Mouse (Mus musculus) urinary bladder, postnatal 25 days (tissue): Measurements from ENCODE around the gene Tns4.

Source experiments
- DNase-seq: peaks from one replicate; pipeline ENCODE4 v3.0.0; 2022; ENCODE audit warnings: low spot score

Tns4 gene

DNA sequence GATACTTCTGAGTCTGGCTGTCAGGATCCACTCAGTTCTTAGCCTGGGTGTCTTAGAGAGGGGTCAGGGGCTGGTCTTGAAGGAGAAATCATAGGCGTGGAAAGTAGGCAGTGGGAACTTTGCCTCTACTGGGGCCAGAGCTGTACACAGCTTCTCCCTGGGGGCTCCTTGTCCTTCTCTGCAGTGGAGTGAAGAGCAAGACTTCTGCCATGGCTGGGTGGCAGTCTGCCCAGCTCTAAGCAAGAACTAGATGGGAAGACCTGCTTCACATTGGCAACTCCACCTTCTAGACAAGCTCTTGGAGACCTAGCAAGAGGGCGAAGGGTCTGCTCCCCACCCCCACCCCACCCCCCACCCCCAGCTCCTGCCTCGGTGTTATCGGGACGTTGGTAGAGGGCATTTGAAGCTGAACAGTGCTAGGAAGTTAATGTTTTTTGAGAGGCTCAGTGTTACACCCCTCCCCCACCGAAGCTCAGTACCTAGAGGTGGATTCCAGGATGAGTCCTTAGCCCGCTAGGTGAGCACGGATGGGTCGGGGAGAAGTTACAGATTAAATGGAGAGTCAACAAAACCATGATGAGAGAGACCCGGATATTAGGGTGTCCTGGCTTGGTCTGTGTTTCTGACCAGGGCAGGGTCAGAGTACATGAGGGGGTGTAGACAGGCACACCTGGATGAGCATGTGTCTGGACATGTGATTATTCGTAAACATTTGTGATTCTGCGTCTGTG lies 43.8 kb downstream of the Tns4 start:
- no peak for DNase-seq

DNA sequence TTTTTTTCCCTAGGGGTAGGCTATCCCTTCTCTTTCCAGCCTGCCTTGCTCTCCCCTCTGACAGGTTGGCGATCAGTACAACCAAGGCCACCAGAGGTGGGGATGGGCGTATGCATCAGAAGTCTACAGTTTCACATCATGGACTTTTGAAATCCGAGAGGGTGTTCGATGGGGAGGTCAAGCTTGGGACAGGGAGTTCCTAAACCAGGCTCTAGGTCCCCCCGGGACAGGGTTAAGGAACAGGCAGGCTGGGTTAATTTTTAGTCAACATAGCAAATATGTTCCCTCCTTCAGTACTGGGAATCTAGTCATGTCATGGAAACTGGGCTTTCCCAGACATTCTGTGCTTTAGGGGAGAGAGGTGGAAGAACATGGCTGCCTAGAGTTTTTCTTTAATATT lies 44.8 kb downstream of the Tns4 start:
- DNase-seq: no peak

DNA sequence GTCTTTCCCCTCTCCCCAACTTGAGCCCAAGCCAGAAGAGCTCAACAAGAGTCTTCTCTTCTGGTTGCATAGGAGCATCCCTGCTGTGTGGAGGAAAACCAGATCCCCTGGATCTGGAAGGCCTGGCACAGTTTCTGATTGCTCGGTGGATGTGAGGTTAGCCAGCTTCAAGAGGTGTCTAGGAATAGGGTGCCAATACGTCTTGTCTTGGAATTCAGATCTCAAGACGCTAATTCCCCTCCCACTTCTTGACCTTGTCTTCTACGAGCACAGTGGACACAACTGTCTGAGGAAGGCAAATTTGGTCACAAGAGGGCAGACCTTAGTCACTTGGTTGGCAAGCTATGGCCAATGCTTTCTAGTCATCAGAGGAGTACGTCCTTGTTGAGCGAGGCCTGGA lies 45.5 kb downstream of the Tns4 start:
- DNase-seq: no peak

DNA sequence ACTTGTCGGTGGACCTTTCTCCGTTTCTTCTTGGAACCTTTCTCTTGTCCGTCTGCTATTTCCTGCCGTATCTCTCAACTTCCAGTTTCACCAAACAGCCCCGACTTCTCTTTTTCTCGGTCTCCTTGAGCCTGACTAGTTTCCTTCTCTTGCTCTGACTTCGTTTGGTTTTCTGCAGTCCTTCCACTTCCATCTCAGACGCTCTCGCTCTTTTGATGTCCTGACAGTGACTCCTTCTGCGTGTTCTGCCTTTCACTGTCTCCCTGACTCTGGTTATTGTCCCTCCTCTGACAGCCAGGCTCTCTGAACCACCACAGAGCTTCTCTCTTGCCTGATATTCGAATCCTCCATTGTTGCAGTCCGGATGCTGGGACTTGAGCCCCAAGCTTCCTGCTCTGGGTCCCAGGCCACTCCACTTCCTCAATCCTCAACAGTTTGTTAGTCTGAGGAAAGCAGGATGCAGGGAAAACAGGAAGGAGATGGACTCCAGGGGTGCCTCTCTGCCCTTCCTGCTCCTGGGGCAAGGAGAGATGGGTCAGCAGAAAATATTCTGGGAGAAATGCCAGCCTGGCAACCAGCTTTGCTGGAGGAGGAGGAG lies 46.2 kb downstream of the Tns4 start:
- DNase-seq: no peak

DNA sequence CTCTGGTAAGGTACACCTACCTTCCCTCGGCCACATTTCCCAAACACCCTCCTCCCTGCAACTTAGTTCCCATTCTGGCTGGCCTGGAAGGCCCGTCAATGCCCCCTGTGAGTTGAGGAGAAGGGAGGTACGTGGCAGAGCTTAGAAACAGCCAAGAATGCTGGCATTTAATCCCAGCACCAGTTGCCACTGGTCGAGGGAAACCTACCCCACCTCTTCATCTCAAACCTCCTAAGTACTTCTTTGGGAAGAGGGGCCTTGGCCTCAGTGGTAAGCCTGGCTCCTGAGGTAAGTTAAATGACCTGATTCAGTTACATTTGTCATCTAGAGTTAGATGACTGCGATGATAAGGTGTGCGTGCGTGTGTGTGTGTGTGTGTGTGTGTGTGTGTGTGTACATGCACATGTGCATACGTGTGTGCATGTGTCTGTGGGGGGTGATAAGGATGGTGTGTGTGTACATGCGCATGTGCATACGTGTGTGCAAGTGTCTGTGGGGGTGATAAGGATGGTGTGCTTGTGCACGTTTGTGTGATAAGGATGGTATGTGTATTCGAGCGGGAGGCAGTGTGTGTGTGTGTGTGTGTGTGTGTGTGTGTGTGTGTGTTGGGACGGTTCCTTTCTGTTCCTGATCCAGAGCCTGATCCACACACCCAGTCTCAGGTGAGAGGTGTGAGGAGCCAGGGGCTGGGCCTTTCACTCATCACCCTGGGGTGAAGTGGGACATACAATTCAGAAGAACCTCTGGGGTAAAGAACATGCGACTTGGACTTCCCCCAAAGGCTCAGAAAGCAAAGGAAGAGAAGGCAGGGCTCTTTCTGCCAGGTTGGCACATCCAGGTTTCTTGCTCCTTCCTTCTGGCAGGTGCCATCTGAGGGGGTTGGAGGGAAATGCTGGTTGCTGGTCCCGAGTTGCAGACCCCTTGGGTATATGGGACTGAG lies 47.0 kb downstream of the Tns4 start:
- DNase-seq: no peak

DNA sequence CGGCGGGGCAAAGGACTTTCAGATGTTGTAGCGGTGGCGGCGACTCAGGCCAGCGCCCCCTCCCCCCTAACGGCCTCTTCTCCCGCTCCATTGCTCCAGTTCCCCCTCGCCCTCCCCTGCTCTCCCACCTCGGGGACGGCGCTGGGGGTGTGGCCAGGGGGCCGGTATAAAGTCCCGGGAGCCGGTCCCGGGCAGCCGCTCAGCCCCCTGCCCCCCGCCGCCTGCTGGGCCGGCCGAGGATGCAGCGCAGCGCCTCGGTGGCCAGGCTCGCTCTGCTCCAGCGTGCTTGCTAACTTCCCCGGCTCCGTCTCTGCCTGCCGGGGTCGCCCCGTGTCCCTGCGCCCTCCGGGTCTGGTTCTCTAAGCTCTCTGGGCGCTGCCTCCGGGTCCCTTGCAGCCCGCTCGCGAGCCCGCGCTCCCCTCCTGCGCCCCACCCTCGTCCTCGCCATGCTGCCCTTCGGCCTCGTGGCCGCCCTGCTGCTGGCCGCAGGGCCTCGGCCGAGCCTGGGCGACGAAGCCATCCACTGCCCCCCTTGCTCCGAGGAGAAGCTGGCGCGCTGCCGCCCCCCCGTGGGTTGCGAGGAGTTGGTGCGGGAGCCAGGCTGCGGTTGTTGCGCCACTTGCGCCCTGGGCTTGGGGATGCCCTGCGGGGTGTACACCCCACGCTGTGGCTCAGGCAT lies 47.9 kb downstream of the Tns4 start, which contains the start of gene Igfbp4:
TSS of gene Igfbp4 (plus strand) at position 194 of the 679 bp plus-strand sequence.
- peak; percentile 53 for DNase-seq

DNA sequence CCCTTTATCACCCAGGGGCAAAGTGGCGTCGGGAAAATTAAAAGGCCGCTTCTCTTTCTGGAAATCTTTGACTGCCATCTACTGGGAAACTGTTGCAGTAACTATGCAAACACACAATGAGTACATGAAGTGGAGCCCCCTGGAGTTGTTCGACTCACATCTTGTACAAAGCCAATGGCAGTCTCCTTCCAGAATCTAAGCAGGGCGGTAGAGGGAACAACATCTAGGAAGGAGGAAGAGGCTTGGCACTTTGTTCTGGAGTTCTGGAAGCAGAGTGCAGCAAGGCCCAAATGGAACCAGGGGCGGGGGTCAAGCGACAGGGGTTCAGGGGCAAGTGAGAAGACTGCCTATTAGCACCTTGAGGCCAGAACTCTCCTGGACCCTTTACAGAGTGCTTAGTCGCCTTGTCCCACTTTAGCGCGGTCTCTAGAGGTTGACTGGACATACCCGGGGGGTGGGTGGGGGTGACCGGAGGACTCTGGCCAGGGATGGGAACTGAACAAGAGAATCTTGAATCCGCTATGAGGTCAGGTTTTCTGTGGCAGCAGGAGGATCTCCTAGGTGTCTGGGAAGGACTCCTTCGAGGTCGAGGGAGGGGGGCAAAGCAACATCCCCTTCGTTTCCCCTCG lies 48.6 kb downstream of the Tns4 start:
- DNase-seq: no peak

DNA sequence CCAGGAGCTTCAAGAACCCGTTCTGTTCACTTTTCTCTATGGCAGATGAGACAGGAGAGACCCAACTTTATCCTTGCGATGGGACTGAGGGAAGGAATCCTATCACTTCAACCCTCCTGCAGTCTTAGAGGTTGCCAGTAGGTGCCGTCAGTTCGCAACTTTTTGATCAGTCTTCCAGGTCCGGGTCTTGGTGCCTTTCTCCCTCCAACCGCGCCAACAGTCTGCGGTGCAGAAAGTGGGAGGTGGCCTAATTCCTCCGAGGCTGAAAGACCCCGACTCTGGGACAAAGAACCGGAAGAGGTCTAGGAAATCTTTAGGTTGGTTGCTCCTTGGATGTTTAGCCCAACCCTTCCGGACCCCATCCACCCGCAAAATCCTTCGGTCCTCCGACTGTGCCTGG lies 49.3 kb downstream of the Tns4 start:
- DNase-seq: peak; percentile 71

DNA sequence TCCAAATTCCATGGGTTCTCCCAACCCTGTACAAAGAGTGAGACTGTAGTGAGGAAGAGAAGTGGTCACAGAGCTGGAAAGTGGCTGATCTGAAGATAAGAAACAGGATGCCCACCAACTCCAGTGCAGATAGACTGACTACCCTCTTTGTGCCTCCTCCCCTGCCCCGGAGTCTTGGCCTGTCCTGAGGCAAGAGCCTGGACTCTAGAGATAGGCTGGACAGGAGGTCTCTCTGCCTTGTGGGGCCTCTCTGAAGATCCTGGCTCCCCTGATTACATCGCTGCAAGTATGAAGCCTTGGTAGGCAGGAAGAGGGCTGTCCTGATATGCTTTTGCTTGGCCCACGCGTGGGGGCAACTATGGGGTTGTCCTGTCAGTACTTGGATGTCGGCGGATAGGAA lies 52.9 kb downstream of the Tns4 start:
- no peak for DNase-seq

DNA sequence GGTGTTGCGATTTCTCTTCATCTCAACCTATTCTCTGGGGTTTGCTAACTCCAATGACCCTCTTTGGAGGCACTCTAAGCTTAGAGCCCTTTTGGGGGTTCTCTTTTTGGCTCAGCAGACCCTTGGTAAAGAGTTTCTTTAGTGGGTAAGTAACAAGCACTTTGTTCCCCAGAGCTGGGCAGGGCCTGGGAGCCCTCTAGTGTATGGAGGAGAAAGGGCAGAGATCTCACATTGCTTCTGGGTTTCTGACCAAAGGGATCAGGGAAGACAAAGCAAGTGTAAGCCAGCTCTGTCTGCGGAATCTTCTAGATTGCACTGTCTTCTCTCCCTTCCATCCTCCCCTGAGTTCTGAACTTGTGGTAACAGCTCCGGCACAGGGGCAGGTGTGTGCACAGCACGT lies 53.8 kb downstream of the Tns4 start:
- DNase-seq: no peak

DNA sequence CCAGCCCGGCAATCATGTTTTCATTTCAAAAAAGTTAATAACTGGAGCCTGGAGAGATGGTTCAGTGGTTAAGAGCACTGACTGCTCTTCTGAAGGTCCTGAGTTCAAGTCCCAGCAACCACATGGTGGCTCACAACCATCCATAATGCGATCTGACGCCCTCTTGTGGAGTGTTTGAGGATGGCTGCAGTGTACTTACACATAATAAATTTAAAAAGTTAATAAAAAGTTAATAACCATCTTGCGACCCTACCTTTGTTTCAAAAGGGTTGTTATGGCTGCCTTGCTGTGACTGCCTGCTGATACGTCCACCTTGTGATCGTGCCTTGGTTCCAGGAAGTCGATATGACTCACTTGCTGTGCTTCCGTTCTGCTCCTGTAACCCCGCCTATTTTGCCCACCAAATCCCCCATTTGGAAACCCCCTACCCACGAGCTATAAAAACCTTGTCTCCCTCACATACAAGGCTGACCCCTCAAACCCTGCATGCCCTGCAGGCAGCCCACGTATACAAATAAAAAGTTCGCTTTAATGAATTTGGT lies 62.1 kb downstream of the Tns4 start:
- DNase-seq: no peak

DNA sequence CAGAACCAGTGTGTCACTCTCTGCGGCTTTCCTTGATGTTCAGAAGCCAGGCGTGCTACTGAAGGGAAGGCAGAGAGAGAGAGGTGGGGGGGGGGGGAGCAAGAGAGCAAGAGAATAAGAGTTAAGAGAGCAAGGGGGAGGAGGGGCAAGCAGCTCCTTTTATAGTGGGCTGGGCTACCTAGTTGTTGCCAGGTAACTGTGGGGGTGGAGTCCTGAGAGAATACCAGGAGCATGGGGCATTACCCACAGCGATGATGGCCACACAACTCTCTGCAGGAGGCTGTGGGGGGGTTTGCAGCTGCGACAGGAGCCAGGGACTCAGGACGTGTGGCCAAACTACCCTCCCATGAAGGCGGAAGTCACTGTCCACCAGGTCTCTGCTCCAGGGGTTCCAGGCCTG lies 63.2 kb downstream of the Tns4 start:
- DNase-seq: no peak

DNA sequence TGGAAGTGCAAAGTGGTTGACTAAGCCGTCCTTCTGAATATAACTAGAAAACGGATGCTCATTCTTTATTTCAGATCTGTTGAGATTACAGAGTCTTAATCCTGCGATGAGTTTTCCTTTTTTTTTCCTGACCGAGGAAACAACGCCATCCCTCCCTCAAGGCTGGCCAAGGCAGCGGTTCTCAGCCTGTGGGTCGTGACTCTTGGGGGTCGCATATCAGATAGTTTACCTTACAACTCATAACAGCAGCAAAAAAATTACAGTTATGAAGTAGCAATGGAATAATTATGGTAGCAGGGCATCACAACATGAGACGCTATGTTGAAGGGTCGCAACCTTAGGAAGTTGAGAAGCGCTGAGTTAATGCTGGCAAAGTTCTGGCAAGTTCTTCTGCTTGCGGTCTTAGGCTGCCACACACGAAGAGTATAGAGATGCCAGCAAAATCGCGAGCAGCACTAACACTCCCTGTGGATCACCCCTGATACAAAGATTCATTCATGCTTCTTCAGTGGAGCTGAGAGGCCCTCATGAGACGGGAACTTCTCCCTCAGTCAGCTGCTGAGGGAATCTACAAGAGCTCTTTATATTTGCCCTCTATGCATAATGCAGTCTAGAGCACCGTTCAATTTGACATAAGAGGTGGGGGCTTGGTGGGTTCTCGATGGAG lies 64.5 kb downstream of the Tns4 start:
- DNase-seq: no peak

DNA sequence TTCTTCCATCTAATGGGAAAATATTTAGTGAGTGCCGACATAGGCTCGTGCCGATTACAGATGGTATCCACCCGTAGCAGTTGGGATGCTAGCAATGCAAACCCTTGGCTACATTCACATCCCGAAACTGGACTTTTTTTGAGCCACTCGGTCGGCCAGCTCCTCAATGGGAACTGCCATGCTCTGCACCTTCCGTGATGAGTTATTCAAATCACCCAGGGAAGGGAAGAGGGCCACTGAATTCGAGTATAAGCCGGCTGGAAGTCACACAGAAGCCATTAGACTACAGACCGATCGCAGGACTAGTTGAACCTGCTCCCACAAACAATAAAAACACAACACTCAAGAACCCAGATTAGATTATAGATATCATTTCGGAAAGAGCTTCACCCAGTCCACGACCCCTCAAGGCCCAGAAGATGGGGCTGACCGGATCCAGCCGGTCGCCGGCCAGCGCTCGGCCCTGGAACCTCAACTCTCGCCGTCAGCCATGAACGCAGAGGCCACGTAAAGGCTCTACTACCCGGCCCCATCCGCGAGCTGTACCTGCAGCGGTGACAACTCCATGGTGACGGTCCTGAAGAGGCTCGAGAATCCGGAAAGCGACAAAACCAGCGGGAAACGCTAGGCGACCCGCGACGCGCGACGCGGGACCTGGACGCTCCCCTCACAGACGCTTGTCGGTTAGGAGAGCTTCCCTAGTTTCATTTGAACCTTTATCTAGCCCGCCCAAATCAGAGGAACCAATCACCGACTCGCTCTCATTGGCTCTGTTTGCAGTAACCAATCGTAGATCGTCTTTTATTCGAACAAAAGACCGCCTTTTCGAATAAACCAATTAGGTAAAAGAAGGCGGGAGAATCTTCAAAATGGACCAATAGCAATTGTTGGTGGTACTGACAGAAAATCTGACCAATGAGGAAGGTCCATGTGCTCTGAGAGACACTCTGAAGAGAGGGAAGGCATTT lies 65.3 kb downstream of the Tns4 start, which contains the start of gene Top2a:
TSS of gene Top2a (minus strand) at position 690 of the 968 bp plus-strand sequence.
- DNase-seq: peak; percentile 85

DNA sequence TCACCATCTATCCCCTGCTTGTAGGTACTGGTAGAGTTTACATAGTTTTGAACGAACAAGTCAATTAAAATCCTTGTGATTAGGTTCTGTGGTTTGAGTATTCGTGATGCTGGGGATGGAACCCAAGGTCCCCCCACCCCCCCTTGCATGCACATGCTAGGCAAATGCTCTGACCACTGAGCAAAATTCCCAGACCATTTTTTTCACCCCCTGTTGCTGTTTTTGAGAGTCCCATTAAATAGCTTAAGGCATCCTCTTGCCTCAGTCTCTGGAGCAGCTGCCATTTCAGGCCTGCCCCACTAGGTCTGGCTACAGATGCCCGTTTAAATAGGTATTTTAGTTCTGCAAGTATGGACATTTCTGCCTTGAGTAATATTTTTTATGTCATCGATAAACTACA lies 66.0 kb downstream of the Tns4 start:
- DNase-seq: no peak

DNA sequence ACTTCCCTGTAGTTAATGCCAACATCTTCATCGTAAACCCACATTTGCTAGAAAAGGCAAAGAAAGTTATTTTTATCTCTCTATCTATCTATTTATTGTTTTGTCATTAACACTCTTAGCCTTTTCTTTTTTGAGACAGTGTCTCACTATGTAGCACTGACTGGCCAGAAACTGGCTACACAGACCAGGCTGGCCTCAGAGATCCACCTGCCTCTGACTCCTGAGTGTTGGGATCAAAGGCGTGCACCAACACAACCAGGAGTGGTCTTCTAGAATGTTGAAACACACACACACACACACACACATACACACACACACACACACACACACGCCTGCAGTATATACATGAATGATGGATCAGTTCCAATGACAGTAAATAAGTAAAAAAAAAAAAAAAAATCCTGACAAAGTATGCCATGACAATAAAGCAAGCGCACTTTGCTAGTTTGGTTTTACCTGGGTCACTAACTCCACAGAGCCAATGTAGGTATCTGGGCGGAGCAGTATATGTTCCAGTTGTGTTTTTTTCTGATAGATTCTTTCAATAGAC lies 66.6 kb downstream of the Tns4 start:
- DNase-seq: no peak

DNA sequence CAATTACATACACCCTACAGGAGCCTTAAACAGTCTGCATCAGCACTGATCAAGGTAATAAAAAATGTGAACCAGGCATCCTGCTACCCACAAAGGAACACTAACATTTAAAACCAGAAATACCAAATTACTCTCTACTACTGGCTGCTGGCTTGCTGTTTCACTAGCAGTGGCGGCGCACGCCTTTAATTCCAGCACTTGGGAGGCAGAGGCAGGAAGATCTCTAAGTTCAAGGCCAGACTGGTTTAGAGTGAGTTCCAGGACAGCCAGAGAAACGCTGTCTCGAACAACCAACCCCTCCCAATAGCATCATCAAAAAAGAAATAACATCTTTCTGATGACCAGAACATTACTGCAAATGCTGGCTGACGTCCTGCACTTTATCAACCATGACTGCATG lies 69.3 kb downstream of the Tns4 start:
- DNase-seq: no peak
